Mouse (Mus musculus) limb, embryonic 13.5 days (tissue): ENCODE results near the gene Erg. TPM values are rescaled to one million over a fixed set of nuclear protein-coding genes. Genes with fewer than 3 reads are reported as not detected.
A peak's percentile ranks its signal among the peaks of the same experiment; 100 is the strongest.

Experiments
- ATAC-seq: fragments of 200-750 bp; cut with Nextera tagmentation; 2 replicates; pipeline ENCODE4 v1.8.0; 2017; ENCODE audit warnings: low read depth, moderate number of reproducible peaks, moderate TSS enrichment; ENCODE audit not compliant: low FRiP score
- H3K27ac ChIP-seq: fragments of 300-500 bp; sonication (generic); 2 replicates; pipeline ENCODE4 v1.5.1; 2015; ENCODE audit warnings: inconsistent platforms, mild to moderate bottlenecking, moderate library complexity
- H3K27me3 ChIP-seq: fragments of 300-500 bp; sonication (generic); 2 replicates; pipeline ENCODE4 v1.6.1; 2015; ENCODE audit warnings: mild to moderate bottlenecking, inconsistent platforms
- H3K36me3 ChIP-seq: fragments of 300-500 bp; sonication (generic); 2 replicates; pipeline ENCODE4 v1.6.1; 2015; ENCODE audit warnings: inconsistent platforms, mild to moderate bottlenecking, moderate library complexity
- H3K4me1 ChIP-seq: fragments of 300-500 bp; sonication (generic); 2 replicates; pipeline ENCODE4 v1.6.1; 2015; ENCODE audit warnings: inconsistent platforms
- H3K4me2 ChIP-seq: fragments of 300-500 bp; sonication (generic); replicated peaks from 2 replicates; pipeline ENCODE4 v1.6.1; 2015; ENCODE audit warnings: inconsistent platforms, mild to moderate bottlenecking, moderate library complexity
- H3K4me3 ChIP-seq: fragments of 300-500 bp; sonication (generic); 2 replicates; pipeline ENCODE4 v1.5.1; 2015; ENCODE audit warnings: moderate library complexity, mild to moderate bottlenecking, inconsistent platforms
- H3K9ac ChIP-seq: fragments of 300-500 bp; sonication (generic); 2 replicates; pipeline ENCODE4 v1.6.1; 2015; ENCODE audit warnings: mild to moderate bottlenecking, inconsistent platforms
- H3K9me3 ChIP-seq: fragments of 300-500 bp; sonication (generic); 2 replicates; pipeline ENCODE4 v1.6.1; 2016; ENCODE audit warnings: inconsistent platforms
- WGBS: fragments of 180-500 bp; shearing (Covaris S2); methylation state at CpG from one replicate; pipeline ENCODE4 v1.1.7; 2015; 5-methylcytosine and 5-hydroxymethylcytosine counted together
- polyA plus RNA-seq: library from polyadenylated mRNA; unstranded; fragments of >200 nt; fragmentation: Nextera tagmentation; extraction: Ambion mirVana; gene quantifications from 2 replicates; pipeline ENCODE4 v1.2.1, GENCODE M21; 2015

Erg gene
- polyA plus RNA-seq, 1 experiment from 2014 or later = 27.7 TPM

GRCm38 (mm10) chr16:95455461-95455860 lies 130.9 kb downstream of the Erg start:
- Histone ChIP-seq H3K4me1 (peaks cover 27% of the 10 kb centered on the region), H3K4me2 (0 out of 2 replicates have a peak overlapping the region, but pooled peaks have one; percentile 14), H3K36me3 (no peaks in the 10 kb centered on the region), H3K9me3 (no peaks in the 10 kb centered on the region), H3K27me3 (no peaks in the 10 kb centered on the region), H3K9ac (no peak overlapping the region), H3K27ac (no peak overlapping the region), H3K4me3 (no peak overlapping the region)
- WGBS = 88% methylated on average over 5 of the region's 5 CpGs
- no peak for ATAC-seq

GRCm38 (mm10) chr16:95452411-95452810 lies 134.0 kb downstream of the Erg start:
- Histone ChIP-seq H3K4me2 (no peak overlapping the region), H3K9ac (no peak overlapping the region), H3K9me3 (no peaks in the 10 kb centered on the region), H3K4me1 (peaks cover 23% of the 10 kb centered on the region), H3K4me3 (no peak overlapping the region), H3K36me3 (no peaks in the 10 kb centered on the region), H3K27me3 (no peaks in the 10 kb centered on the region), H3K27ac (no peak overlapping the region)
- WGBS = 84% methylated on average over 8 of the region's 8 CpGs
- no peak for ATAC-seq

- Histone ChIP-seq H3K9me3 (no peaks in the 10 kb centered on the region), H3K4me1 (peaks cover 18% of the 10 kb centered on the region), H3K4me3 (no peak overlapping the region), H3K27ac (no peak overlapping the region), H3K9ac (no peak overlapping the region), H3K36me3 (no peaks in the 10 kb centered on the region), H3K4me2 (no peak overlapping the region), H3K27me3 (no peaks in the 10 kb centered on the region)
- no peak for ATAC-seq
- WGBS = 65% methylated on average over 5 of the region's 5 CpGs
These were observed 137.1 kb downstream of the Erg start for GRCm38 (mm10) chr16:95449361-95449725.

- Histone ChIP-seq H3K27me3 (no peaks in the 10 kb centered on the region), H3K4me3 (no peak overlapping the region), H3K36me3 (no peaks in the 10 kb centered on the region), H3K9ac (no peak overlapping the region), H3K9me3 (no peaks in the 10 kb centered on the region), H3K4me2 (no peak overlapping the region), H3K4me1 (peaks cover 20% of the 10 kb centered on the region), H3K27ac (no peak overlapping the region)
- WGBS = 75% methylated on average over 9 of the region's 9 CpGs
- no peak for ATAC-seq
These were observed 137.6 kb downstream of the Erg start for GRCm38 (mm10) chr16:95448643-95449360.

- no peak for ATAC-seq
- H3K9me3 ChIP-seq = no peaks in the 10 kb centered on the region
- 82% methylated on average over 4 of the region's 4 CpGs for WGBS
- no peaks in the 10 kb centered on the region for H3K36me3 ChIP-seq
- no peaks in the 10 kb centered on the region for H3K27me3 ChIP-seq
- no peak overlapping the region for H3K9ac ChIP-seq
- H3K27ac ChIP-seq = no peak overlapping the region
- peaks cover 22% of the 10 kb centered on the region for H3K4me1 ChIP-seq
- H3K4me3 ChIP-seq = no peak overlapping the region
- no peak overlapping the region for H3K4me2 ChIP-seq
These were observed 138.5 kb downstream of the Erg start for GRCm38 (mm10) chr16:95447896-95448295.

GRCm38 (mm10) chr16:95446368-95446767 lies 140.0 kb downstream of the Erg start:
- H3K4me1 ChIP-seq = peaks cover 31% of the 10 kb centered on the region
- no peak overlapping the region for H3K4me2 ChIP-seq
- H3K9ac ChIP-seq = no peak overlapping the region
- no peaks in the 10 kb centered on the region for H3K27me3 ChIP-seq
- no peak overlapping the region for H3K27ac ChIP-seq
- H3K36me3 ChIP-seq = no peaks in the 10 kb centered on the region
- WGBS = 47% methylated on average over 2 of the region's 2 CpGs
- no peak for ATAC-seq
- H3K9me3 ChIP-seq = no peaks in the 10 kb centered on the region
- no peak overlapping the region for H3K4me3 ChIP-seq

- no peaks in the 10 kb centered on the region for H3K27me3 ChIP-seq
- no peak for ATAC-seq
- no peak overlapping the region for H3K27ac ChIP-seq
- no peak overlapping the region for H3K4me3 ChIP-seq
- no peaks in the 10 kb centered on the region for H3K9me3 ChIP-seq
- H3K9ac ChIP-seq = no peak overlapping the region
- no peaks in the 10 kb centered on the region for H3K36me3 ChIP-seq
- WGBS = 71% methylated on average over 4 of the region's 4 CpGs
- peaks cover 45% of the 10 kb centered on the region for H3K4me1 ChIP-seq
- H3K4me2 ChIP-seq = no peak overlapping the region
These were observed 144.4 kb downstream of the Erg start for GRCm38 (mm10) chr16:95442023-95442422.

GRCm38 (mm10) chr16:95441179-95441578 lies 145.2 kb downstream of the Erg start:
- Histone ChIP-seq H3K4me3 (no peak overlapping the region), H3K27ac (no peak overlapping the region), H3K27me3 (no peaks in the 10 kb centered on the region), H3K4me2 (no peak overlapping the region), H3K4me1 (peaks cover 45% of the 10 kb centered on the region), H3K9ac (no peak overlapping the region), H3K36me3 (no peaks in the 10 kb centered on the region), H3K9me3 (no peaks in the 10 kb centered on the region)
- no peak for ATAC-seq
- 46% methylated on average over 7 of the region's 7 CpGs for WGBS

- Histone ChIP-seq H3K4me2 (no peak overlapping the region), H3K4me3 (no peak overlapping the region), H3K9me3 (no peaks in the 10 kb centered on the region), H3K4me1 (peaks cover 45% of the 10 kb centered on the region), H3K9ac (no peak overlapping the region), H3K36me3 (no peaks in the 10 kb centered on the region), H3K27ac (no peak overlapping the region), H3K27me3 (no peaks in the 10 kb centered on the region)
- ATAC-seq = no peak
- WGBS = 87% methylated on average over 7 of the region's 7 CpGs
These were observed 146.1 kb downstream of the Erg start for GRCm38 (mm10) chr16:95440334-95440733.

- ATAC-seq = no peak
- no peaks in the 10 kb centered on the region for H3K36me3 ChIP-seq
These were observed 146.6 kb downstream of the Erg start for GRCm38 (mm10) chr16:95439794-95440193.

GRCm38 (mm10) chr16:95438848-95439540 lies 147.4 kb downstream of the Erg start:
- H3K9me3 ChIP-seq = no peaks in the 10 kb centered on the region
- no peak overlapping the region for H3K27ac ChIP-seq
- H3K4me3 ChIP-seq = no peak overlapping the region
- H3K9ac ChIP-seq = no peak overlapping the region
- no peaks in the 10 kb centered on the region for H3K36me3 ChIP-seq
- 68% methylated on average over 17 of the region's 17 CpGs for WGBS
- ATAC-seq = no peak
- peaks cover 45% of the 10 kb centered on the region for H3K4me1 ChIP-seq
- H3K4me2 ChIP-seq = no peak overlapping the region
- no peaks in the 10 kb centered on the region for H3K27me3 ChIP-seq

More at GRCm38 (mm10) chr16:95439794-95440193, 146.6 kb downstream of the Erg start:
- Histone ChIP-seq H3K9me3 (no peaks in the 10 kb centered on the region), H3K4me3 (no peak overlapping the region), H3K9ac (no peak overlapping the region), H3K27me3 (no peaks in the 10 kb centered on the region), H3K4me1 (peaks cover 45% of the 10 kb centered on the region), H3K4me2 (no peak overlapping the region), H3K27ac (no peak overlapping the region)
- 65% methylated on average over 8 of the region's 8 CpGs for WGBS

- no peak overlapping the region for H3K9ac ChIP-seq
- no peaks in the 10 kb centered on the region for H3K36me3 ChIP-seq
- H3K4me1 ChIP-seq = peaks cover 34% of the 10 kb centered on the region
- no peaks in the 10 kb centered on the region for H3K27me3 ChIP-seq
- 84% methylated on average over 8 of the region's 8 CpGs for WGBS
- H3K4me2 ChIP-seq = no peak overlapping the region
- no peaks in the 10 kb centered on the region for H3K9me3 ChIP-seq
- no peak for ATAC-seq
- no peak overlapping the region for H3K4me3 ChIP-seq
- no peak overlapping the region for H3K27ac ChIP-seq
These were observed 149.8 kb downstream of the Erg start for GRCm38 (mm10) chr16:95436611-95437010.
